Mouse (Mus musculus): Measurements from ENCODE around the gene Ahr.

Gene Ahr

DNA sequence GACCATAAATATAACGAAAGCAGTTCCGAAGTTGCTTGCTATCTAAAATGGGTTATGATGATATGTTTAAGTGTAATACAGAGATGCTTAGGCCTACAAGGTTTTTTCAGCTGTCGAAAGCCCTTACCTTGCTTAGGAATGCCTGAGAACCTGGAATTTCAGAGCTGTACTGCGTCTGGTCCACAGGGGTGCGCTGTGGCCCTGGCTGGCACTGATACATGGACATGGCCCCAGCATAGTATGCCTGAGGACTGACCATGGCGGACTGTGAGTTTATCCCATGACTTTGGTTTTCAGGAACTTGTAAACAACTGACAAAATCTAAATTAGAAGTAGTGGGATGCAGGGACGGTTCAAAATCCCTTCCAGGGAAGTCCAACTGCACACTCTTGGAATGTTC, 31.3 kb downstream of the Ahr start:
- DNase-seq (ENCODE audit: low spot score in 2 of 2): no peak

DNA sequence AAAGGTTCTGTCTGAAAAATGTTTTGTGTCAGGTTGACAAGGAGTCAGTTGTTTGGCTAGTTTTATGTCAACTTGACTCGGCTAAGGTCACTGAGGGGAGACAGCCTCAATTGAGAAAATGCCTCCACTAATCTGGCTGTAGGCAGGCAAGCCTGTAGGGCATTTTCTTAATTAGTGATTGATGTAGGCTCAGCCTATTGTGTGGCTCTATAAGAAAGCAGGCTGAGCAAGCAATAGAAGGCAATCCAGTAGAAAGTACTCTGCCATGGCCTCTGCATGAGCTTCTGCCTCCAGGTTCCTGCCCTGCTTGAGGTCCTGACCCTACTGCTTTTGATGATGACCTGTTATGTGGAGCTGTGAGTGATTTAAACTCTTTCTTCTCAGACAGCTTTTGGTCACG, 33.4 kb downstream of the Ahr start:
- no peak for DNase-seq (ENCODE audit: low spot score in 2 of 2)

DNA sequence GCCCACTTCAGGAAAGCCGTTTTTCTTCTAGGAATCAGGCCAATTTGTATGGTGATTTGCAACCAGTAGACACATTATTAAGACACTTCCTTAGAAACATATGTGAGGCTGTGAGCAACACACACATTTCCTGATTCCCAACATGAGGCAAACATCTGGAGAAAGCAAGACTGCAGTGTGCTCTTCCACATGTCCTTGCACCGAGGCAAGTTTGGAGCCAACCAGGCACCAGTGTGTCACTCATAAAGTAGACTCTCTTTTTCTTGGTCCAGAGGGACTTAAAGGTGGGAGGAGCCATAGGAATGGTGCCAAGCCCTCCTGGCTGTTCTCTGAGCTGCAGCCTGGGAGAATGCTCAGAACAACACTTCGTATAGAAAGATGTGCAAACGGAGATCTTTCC, 39.6 kb downstream of the Ahr start:
- no peak for DNase-seq (ENCODE audit: low spot score in 2 of 2)

DNA sequence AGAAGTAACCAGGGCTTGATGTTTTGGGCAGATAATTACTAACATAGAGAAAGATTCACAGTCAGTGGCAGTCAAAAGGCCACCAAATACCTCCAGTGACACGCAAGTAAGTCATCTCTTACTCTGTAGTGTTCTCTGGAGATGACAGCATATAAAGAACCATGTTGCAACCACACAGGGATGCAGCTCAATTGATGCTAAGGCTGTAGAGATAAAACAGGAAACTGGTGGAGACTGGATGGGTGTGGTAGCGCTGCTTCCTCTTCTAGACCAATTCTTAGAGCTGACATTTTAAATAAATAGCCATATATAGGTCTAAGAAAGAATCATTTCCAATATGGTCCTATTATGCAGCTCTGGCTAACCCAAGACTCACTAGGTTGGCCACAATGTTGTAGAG, 54.1 kb downstream of the Ahr start:
- no peak for DNase-seq (ENCODE audit: low spot score in 2 of 2)

DNA sequence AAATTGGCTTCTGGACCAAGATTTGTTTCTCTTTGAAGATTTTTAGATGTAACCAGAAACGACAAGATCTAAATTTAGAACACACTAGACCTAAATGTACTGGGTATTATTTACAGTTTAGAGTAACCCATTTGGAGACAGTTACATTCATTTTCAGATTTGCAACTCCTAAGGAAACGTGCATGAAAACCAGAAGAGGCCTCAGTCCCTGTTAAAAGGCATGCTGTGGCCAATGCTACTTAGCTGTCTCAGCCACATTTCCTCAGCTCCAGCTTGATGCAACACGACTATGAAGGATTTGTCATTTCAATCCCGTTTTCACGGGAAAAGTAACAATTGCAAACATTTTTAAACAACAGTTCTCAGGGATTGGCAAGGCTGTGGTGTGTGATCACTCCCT, 55.9 kb downstream of the Ahr start:
- no peak for DNase-seq (ENCODE audit: low spot score in 2 of 2)

DNA sequence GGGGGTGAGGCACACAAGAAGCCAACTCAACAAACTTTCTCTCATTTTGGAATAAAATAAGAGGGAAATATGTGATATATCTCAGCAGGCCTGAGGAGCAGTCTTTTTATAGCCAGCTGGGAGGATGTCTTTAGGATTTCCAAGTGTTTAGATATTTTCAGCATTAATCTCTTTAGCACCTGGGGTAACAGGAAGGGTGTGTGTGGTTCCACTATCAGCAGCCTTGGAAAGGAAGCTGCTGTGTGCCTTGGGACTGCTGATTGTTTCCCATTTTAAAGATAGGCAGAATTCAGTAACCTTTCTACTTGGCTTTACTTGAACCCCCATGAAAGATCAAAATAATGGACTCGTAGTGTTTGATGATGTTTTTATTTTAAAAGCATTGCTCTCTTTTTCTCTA, 71.4 kb downstream of the Ahr start:
- DNase-seq (ENCODE audit: low spot score in 2 of 2): no peak

DNA sequence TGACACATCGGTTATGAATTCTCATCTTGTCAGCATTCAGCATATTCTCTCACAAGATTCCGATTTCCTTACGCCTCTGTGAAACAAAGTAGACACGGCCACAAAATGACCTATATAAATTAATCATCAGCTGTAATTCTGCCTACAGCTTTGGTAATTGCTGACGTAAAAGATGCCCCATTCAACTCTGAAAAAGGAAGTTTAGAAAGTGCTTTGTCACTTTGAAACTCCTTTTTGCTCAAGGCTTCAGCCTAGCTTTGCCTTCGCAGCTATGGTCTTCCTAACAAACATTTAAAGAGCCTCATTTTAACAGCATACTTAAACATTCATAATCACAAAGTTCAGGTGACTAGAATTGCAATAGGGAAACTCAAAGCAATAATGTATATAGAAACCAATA, 72.2 kb downstream of the Ahr start:
- DNase-seq (ENCODE audit: low spot score in 2 of 2): no peak

DNA sequence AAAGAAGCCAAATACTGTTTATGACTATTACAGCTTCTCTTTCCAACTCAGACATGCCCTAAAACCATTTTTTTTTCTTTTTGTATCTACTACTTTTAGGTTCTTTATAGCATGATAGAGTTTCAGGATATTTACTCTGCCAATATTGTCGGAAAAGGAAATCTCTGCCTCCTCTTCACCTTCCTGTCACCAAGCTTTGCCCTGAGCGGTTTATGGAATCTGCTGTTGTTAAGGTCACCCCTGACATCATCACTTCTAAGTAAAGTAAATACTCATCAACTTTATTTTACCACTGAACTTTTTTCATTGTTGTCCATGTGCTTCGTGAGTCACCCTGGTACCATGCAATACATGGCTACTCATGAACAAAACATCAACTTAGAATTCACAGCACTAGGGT, 75.2 kb downstream of the Ahr start:
- DNase-seq (ENCODE audit: low spot score in 2 of 2): no peak

All from frontal cortex, postnatal 36 days (tissue).